Mouse (Mus musculus) lung, embryonic 16.5 days (tissue): Measurements from ENCODE around the gene Btbd35f24. TPM values are rescaled to one million over a fixed set of nuclear protein-coding genes. Genes with fewer than 3 reads are reported as not detected.
"Not testable (repeated sequence)": the region's sequence is repeated elsewhere in the genome, so short reads cannot be mapped to it uniquely, and the experiment has no call there.

Experiments used
- ATAC-seq: fragments of 200-750 bp; cut with Nextera tagmentation; 2 replicates; pipeline ENCODE4 v1.8.0; 2017; ENCODE audit warnings: low read depth, mild to moderate bottlenecking, moderate library complexity
- H3K27ac ChIP-seq: fragments of 300-500 bp; sonication (generic); 2 replicates; pipeline ENCODE4 v1.5.1; 2014; ENCODE audit warnings: mild to moderate bottlenecking, control low read depth, low read length
- H3K27me3 ChIP-seq: fragments of 300-500 bp; sonication (generic); 2 replicates; pipeline ENCODE4 v1.6.1; 2014; ENCODE audit warnings: low read depth, low read length, mixed read lengths; ENCODE audit not compliant: control insufficient read depth, insufficient read depth
- H3K36me3 ChIP-seq: fragments of 300-500 bp; sonication (generic); 2 replicates; pipeline ENCODE4 v1.6.1; 2014; ENCODE audit warnings: low read length; ENCODE audit not compliant: control insufficient read depth, insufficient read depth
- H3K4me1 ChIP-seq: fragments of 300-500 bp; sonication (generic); replicated peaks from 2 replicates; pipeline ENCODE4 v1.6.1; 2014; ENCODE audit warnings: low read length, mixed read lengths; ENCODE audit not compliant: control insufficient read depth, insufficient read depth
- H3K4me2 ChIP-seq: fragments of 300-500 bp; sonication (generic); 2 replicates; pipeline ENCODE4 v1.6.1; 2014; ENCODE audit warnings: low read depth, low read length, control low read depth
- H3K4me3 ChIP-seq: fragments of 300-500 bp; sonication (generic); 2 replicates; pipeline ENCODE4 v1.5.1; 2014; ENCODE audit warnings: mild to moderate bottlenecking, low read length, control low read depth
- H3K9ac ChIP-seq: fragments of 300-500 bp; sonication (generic); 2 replicates; pipeline ENCODE4 v1.6.1; 2014; ENCODE audit warnings: low read length, control low read depth
- H3K9me3 ChIP-seq: fragments of 300-500 bp; sonication (generic); 2 replicates; pipeline ENCODE4 v1.6.1; 2016; ENCODE audit warnings: low read length; ENCODE audit not compliant: control insufficient read depth
- WGBS: fragments of 180-500 bp; shearing (Covaris S2); extraction: QIAGEN DNeasy Blood & Tissue Kit; methylation state at CpG from one replicate; pipeline ENCODE4 v1.1.7; 2014; 5-methylcytosine and 5-hydroxymethylcytosine counted together
- polyA plus RNA-seq: library from polyadenylated mRNA; unstranded; fragments of >200 nt; fragmentation: Nextera tagmentation; extraction: Ambion mirVana; gene quantifications from 2 replicates; pipeline ENCODE4 v1.2.1, GENCODE M21; 2015

Btbd35f24 gene
- not detected in 2 replicates for polyA plus RNA-seq

- H3K27ac ChIP-seq, ATAC-seq, H3K36me3 ChIP-seq, H3K9ac ChIP-seq, H3K4me3 ChIP-seq, H3K4me2 ChIP-seq, H3K9me3 ChIP-seq, H3K27me3 ChIP-seq, H3K4me1 ChIP-seq: not testable (repeated sequence)
- WGBS = no CpG with 5 or more reads among the region's 2 CpGs
Measured at GRCm38 (mm10) chrX:3195727-3196126, at the start of gene Btbd35f24. Gene Btbd35f24 (minus strand): TSS chrX:3195827.

Other genes starting within 250 kb of the Btbd35f24 start
- gene Btbd35f23, start 119.0 kb downstream of the Btbd35f24 start, polyA plus RNA-seq = not detected in 2 replicates
- gene Btbd35f11, start 247.9 kb upstream of the Btbd35f24 start, polyA plus RNA-seq = not detected in 2 replicates